Mouse (Mus musculus) gastrocnemius, postnatal 4 days (tissue): ENCODE measurements around the gene F9. TPM values are rescaled to one million over a fixed set of nuclear protein-coding genes. Genes with fewer than 3 reads are reported as not detected.
A peak's percentile ranks its signal among the peaks of the same experiment; 100 is the strongest.
"Not testable (repeated sequence)": the region's sequence is repeated elsewhere in the genome, so short reads cannot be mapped to it uniquely, and the experiment has no call there.

ENCODE experiments used
- DNase-seq, 2 experiments: peaks; one replicate each; pipeline ENCODE4 v3.0.0; 2021 to 2022; ENCODE audit warnings: low spot score in 2 of 2, mixed read lengths in 2 of 2
- long read RNA-seq, 2 experiments: library from polyadenylated mRNA; stranded (forward); transcript quantifications; one replicate each; pipeline ENCODE4 v2.0.0; 2021
- total RNA-seq, 2 experiments: library from RNA; stranded (reverse); gene quantifications; 2 replicates each; pipeline ENCODE4 v1.2.3; 2021

F9 gene
- total RNA-seq = under 1 TPM in 1 of 2 experiments, not detected in 1; 0.10 TPM
- long read RNA-seq, experiment 1 = 0 reads
- long read RNA-seq, experiment 2 = 0 reads

DNA sequence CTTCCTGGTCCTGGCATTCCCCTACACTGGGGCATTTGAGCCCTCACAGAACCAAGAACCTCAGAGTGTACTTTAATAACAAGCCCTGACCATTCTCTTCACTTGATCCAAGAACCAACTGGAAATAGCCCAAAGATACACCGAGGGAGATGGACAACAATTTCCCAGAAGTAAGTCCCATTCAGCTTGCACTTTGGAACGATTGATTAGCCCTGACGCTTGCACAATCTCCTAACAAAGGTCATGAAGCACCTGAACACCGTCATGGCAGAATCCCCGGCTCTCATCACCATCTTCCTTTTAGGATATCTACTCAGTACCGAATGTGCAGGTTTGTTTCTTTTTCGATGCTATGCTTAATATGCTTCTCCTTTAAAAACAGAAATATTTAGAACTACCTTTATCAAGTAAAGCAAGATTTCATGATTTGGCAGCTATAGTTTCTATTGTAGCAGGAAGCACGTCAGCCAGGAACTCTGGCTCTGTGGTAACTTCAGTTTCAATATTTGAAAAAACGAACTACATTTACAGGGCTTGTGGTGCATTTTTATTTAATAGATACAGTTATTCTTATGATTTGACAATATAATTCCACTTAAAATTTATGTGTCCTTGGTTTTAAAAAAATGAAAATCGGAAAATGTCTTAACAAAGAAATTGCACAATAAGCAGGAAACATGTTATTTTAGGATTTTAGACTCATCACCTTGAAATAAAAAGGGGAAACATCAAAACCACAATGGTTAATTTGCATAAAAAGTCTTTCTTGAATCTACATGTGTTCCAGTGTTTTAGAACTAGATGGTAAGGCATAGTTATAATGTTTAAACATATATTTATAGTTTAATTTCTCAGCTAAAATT is at the start of gene F9:
TSS of gene F9 (plus strand) at position 244 of the 863 bp plus-strand sequence.
- DNase-seq = no peak

- not testable (repeated sequence) for DNase-seq
Measured at GRCm38 (mm10) chrX:59969767-59970166, 29.5 kb upstream of the F9 start.

DNA sequence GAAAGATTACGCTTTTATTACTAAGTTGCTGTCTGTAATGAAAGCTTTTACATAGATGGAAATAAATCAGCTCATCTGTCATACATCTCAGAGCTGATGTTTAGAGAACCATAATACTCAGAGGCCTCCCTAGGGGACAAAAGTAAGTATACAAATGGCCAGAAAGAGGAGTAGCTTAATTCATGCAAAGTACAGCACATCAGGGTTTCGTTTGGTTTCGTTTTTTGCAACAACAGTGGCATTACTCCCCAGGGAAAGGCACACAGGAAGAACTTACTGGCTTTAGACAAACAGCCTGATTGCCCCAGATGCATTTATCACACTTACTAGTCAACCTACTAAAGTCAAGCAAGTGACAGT is 800 bp downstream of the F9 start:
- DNase-seq = no peak

- no peak for DNase-seq
Measured at GRCm38 (mm10) chrX:60001461-60001860, 2.2 kb downstream of the F9 start.

GRCm38 (mm10) chrX:60013084-60013676 is 13.9 kb downstream of the F9 start:
- peak in 1 of 2 experiments; percentile 7 for DNase-seq

- DNase-seq = no peak
Measured at GRCm38 (mm10) chrX:60014588-60014987, 15.3 kb downstream of the F9 start.

GRCm38 (mm10) chrX:60021007-60021406 is 21.7 kb downstream of the F9 start:
- no peak for DNase-seq

- no peak for DNase-seq
Measured at GRCm38 (mm10) chrX:60021595-60021994, 22.3 kb downstream of the F9 start.

- peak in 1 of 2 experiments; percentile 7 for DNase-seq
Measured at GRCm38 (mm10) chrX:60026654-60027053, 27.4 kb downstream of the F9 start.

GRCm38 (mm10) chrX:60054745-60055144 is 55.5 kb downstream of the F9 start:
- no peak for DNase-seq

DNA sequence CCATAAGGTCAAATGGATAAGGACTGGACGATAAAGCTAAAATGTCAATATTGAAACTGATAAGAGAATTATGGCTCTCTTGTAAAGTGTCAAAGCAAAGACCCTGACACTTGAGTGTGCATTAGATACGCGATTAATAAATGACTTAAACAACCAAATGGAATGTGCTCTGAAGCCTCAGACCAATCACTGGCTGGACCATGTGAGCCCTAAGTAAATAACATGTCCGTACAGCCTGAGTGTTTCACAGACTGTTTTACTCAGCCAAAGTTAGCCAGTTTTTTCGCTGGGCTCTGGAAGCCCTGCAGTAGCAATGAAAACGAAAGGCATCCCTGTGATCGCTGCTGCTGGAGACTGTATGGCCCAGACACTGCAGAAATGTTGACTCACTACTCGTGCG is 55.9 kb downstream of the F9 start:
- DNase-seq = no peak

DNA sequence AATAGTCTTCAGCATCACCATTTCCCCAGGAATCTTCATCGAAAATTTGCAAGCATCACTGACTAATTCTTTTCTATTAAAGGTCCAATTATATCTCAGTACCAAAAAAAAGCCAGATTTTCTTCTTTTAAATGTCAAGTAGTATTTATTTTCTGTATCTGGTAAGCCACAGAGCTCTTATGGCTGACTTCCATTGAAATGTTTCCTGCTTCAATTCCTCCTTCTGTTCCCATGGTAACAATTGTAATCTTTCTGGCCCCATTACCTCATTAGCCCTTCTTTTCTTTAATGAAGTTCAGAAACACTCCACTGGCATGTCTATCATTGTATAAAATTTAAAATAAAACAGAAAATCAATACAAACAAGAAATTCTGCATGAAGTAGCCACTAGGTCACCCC is 76.1 kb downstream of the F9 start:
- no peak for DNase-seq

Other genes starting within 250 kb of the F9 start
- gene Mcf2, start 179.6 kb downstream of the F9 start, total RNA-seq = not detected